Mouse (Mus musculus): ENCODE data around the gene Rgma. TPM values are rescaled to one million over a fixed set of nuclear protein-coding genes. Genes with fewer than 3 reads are reported as not detected.

Rgma gene
- total RNA-seq, 1 experiment from 2014 or later, result 9.9 TPM

DNA sequence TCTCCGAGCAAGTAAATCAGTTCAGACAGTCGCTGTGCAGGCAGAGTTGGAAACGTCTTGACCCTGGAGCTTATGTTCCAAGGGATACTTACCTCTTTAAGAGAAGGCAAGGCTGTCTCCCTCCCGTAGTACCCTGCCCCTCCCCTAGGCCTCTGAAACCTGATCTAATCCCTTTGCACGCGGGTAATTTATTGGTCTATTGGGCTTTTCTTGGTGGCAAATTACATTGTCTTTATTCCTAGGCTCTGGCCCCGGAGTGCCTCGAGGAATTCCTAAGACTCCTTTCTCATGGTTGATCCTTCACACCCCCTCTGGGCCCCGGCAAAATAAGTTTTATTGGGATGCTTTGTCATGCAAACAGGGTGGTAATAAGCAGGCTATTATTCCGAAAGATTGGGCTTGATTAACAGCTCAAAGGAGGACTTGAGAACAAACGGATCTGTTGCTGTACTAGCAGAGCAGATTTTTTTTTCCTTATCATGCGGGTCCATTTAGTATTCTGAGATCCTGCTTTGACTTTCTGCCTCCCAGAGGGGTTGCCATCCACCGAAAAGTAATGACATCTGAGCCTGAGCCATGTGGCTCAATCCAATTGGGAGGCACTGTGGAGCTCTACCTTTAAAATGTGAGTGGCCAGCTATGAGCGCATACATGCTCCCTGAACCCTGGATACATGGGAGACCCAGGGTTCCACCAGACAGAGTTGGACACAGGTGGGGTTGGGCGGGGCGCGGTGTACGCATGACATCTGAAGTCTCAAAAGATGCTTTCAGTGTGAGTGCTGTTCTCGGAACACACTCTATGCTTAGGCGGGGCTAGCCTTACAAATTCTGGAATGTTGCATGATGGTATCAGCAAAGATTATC, 25.0 kb downstream of the Rgma start:
- no peak for DNase-seq

DNA sequence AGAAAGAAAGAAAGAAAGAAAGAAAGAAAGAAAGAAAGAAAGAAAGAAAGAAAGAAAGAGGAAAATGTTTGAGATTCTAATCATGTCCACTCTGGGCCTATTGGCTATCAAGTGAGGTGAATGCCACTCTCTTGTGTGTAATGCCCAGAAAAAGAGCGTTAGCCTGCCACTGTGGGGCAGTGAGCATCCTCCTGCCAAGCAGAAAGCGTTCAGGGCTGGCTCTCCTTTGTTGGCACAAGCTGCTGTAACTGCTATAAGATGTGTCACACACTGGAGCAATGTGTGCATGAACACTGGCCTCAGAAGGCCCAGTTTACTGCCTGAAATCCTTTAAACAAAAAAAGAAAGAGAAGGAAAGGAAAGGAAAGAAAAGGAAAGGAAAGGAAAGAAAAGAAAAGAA, 26.8 kb downstream of the Rgma start:
- no peak for DNase-seq

DNA sequence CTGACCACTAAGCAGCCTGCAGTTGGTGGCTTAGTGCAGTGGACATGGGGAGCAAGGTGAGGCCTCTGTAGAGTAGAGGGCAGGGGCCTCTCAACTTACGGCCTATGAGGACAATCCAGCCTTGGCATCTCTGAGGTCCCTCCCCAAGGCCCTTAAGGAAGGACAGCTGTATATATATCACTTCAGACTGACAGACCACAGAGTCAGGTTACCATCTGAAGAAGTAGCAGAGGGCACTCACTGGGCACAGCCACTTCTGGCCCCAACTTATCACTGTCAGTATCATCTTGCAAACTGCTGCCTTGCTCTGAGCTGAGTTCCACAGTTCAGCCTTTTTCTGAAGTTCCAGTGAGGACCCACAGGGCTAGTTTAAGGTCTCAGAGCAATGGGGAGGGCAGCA, 27.4 kb downstream of the Rgma start:
- no peak for DNase-seq

DNA sequence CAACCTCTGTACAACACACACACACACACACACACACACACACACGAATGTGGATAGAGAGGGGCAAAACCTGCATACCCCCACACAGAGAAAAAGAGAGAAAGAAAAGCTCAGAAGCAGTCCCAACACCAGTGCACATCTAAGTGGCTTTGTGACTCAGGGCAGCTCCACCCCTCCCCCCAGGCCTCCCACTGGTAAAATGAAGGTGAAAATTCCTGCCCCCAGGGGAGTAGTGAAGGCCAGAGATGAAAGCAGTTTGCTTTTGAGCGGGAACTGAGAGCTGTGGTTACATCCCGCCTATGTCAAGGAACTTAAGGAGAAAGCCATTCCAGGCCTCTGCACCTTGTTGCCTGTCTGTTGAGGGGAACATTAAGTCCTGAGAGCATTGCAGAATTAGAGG, 28.2 kb downstream of the Rgma start:
- no peak for DNase-seq

DNA sequence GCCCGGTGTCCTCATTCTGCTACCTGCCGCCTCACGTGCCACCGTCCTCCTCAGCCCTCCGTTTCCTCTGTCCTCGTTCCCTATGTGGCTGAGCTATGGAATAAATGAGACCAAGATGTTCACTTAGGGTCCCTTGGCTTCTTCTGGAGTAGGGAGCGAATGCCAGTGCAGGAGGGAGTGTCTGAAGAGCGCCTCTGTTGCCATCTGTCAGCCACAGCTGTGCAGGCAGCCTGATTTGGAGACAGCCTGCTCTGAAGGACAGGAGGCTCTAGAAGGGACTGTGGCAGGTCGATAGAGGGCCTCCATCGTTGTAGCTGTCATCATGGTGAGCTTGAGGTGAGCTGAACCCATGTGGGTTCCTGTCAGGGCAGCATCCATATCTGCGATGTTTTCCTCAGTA, 30.2 kb downstream of the Rgma start:
- no peak for DNase-seq

DNA sequence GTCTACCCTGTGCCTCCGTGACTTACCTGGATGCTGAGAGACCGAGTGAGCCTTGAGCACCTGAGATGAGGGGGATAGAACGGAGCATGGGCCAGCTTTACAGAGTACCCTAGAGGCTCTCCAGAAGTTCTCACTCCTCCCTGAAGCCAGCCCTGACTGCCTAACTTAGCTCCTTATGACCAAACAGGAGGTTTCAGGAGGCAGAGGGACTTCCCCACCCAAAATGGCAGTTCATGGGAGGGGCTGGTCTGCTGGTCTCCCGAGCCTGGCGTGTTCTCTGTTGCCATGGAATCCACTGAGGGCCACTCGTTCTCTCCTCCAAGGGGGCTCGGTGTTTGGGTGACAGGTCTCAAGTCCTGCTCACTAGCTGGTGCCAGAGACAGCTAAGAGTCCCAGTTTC, 36.2 kb downstream of the Rgma start:
- DNase-seq, result no peak

DNA sequence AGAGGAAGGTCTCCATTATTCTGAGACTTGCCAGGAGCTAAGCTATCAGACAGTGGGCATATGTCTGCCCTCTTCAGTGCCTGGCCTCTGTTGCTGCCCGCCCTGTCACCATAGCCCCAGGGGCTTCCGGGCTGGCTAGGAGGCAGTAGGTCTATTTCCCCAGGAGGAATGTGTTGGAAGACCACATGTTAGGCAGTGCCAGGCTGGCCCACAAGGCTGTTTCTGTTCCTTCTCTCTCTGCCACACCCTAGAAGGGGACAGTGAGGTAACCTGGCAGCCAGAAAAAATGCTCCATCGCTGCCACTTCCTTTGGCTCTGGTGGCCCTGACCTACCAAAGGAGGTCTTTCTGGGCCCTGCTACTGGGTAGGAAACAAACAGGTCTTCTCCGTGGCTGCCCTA, 36.7 kb downstream of the Rgma start:
- DNase-seq, result no peak

DNA sequence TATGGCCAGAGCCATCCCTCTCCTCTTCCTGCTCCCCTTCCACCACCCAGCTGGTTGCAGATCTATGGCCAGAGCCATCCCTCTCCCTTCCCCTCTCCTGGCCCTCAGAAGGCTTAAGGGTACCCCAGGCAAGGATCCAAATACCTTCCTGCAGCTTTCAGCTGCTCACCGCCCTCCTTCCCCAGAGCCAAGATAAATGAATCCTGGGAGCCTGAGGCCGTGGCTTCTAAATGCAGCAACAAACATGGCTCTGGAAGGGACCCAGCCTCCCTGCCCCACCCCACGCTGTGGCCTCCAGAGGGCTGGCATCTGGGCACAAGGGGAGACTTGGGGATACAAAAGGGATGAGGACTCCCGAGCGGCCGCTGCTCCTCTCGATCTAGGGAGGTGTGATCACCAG, 37.1 kb downstream of the Rgma start:
- DNase-seq, result no peak

DNA sequence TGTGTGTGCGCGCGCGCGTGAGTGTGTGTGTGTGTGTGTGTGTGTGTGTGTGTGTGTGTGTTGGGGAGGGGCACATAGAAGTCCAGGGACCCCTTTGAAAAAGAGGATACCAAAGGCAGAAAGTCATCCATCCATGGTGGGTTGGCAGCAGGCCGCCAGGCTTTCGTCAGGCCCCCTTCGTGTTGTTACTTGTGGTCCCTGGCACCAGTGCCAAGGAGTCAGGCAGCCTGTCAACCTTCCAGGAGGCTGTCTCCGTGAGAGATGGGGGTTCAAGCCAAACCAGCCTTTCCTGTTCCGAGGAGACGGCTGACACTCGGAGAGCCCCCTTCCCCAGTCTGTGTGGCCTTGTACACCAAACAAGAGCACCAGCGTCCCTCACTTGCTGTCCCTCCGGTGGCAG, 38.9 kb downstream of the Rgma start:
- DNase-seq, result no peak

DNA sequence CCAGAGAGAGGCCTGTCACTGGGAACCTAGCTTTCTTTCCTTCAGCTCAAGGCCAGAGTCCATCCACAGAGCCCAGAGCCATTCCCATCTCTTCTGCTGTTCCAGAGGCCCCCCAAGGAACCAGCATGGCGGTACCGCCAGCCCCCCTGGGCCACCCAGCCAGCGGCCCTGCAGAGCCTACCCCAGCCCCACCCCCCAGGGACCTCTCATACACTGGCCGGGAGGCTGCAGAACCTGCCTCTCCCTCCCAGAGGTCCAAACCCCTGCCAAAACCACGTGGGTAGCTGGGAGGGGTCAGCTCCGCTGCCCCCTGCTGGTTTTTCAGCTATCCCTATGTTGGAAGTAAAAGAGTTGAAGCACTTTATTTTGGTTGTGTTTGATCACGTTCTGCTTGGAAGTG, 44.1 kb downstream of the Rgma start:
- no peak for DNase-seq

DNA sequence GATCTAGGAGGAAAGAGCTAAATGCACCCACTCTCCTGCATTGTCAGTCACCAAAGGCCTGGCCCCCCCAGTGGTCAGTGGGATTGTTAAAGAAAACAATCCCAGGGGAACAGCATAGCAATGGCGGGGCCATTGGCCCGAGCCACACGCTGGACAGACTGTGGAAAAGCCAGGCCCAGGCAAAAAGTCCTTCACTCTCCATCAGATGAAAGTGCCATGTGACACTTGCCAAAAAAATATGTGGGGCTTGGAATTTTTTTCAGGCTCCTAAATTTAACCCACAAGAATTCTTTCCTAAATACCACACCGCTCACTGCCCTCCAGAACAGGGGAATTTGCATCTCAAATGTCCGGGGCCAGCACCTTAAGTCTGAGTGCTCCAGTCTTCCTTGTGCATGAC, 45.5 kb downstream of the Rgma start:
- DNase-seq, result no peak

DNA sequence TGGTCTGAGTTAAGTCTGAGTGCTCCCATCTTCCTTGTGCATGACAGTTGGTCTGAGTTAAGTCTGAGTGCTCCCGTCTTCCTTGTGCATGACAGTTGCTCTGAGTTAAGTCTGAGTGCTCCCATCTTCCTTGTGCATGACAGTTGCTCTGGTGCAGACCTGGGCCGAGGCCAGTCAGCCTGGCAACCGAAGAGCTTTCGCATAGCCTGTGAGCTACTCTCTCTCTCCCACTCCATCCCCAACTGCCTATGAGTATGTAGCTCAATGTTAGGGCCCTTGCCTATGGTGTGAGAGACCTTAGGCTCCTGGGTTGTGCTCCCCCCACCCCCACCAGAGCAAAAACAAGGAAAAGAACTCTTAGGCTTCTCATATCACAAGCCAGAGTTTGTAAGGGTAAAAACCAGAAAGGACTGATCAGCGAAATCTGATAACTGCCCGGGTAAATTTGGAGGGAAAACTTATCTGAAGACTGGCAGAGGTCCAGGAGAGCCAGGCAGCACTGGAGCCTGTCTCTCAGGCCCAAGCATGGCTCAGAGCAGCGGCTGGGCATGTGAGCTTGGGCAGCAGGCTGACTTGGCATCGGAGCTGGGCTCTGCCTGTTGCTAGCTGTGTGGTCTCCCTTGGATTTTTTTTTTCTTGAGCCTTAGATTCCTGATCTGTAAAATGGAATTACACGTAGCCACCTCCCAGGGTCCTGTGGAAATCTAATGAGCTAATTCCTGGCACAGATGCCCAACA, 46.1 kb downstream of the Rgma start:
- no peak for DNase-seq

DNA sequence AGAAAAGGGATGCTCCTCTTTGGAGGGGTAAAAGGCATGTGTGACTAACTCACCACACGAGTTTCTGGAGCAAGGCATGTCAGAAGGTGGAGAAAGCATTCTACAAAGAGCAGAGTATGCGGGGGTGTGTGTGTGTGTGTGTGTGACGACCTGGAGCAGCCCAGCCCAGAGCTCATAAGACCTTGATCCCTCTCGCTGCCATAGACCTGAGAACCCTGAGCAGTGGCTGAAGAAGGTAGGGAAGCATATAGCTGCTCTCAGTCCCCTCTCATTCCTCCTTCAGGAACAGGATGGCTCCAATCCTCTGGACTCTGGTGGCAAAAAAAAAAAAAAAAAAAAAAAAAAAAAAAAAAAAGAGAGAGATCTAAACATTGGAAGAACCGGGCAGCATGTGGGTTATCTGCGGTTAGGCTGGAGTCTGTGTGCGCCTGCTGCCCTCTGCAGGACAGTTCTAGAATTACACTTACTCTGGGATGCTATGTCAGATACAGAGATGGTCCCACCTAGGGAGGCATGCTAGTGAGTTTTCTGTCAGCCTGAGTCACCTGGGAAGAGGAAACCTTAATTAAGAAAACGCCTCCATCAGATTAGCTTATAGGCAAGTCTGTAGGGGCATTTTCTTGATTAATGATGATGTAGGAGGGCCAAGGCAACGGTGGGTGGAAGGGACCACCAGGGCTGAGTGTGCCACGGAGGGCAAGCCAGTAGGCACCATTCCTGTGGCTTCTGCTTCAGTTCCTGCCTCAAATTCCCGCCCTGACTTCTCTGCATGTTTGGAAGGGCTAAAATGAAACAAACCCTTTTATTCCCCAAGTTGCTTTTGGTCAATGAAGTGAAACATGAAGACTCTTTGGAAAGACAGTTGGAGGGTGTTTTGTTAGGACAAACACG, 47.2 kb downstream of the Rgma start:
- DNase-seq, result peak; percentile 58

DNA sequence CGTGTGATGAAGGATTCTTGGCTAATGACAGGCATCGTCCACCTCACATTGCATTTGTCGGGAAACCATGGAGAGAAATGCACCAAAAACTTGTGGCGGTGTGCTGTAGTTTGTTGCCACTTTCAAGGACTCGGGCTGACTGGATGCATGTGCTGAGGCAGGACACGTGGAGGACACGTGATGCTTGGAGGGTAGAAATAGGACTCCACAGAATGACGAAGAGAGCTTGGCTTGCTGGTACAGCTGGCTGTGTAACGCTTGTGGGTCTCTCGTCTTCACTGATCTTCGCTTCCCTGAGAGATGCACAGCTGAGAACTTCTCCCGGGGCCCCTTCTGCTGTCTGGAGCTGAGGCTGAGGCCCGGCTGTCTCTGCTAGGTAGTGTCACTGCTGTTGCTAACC, 47.9 kb downstream of the Rgma start:
- DNase-seq, result peak; percentile 39

DNA sequence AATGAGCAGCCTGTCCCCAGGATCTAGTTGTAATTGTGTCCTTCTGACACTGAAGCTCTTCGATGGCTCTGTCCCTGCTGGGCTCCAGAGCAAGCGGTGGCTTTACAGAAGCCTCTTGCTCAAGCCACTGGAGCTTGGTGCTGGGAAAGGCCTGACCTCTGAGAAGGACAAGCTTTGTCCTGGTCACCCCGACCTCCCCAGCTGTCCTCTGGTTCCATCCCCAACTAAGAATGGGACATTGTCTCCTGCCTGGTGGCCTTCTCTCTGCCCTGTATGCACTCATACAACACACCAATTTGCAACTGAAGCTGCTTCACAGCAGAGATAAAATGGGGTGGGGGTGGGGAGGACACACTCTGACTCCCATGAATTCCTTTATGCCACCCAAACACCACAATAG, 48.9 kb downstream of the Rgma start:
- no peak for DNase-seq

DNA sequence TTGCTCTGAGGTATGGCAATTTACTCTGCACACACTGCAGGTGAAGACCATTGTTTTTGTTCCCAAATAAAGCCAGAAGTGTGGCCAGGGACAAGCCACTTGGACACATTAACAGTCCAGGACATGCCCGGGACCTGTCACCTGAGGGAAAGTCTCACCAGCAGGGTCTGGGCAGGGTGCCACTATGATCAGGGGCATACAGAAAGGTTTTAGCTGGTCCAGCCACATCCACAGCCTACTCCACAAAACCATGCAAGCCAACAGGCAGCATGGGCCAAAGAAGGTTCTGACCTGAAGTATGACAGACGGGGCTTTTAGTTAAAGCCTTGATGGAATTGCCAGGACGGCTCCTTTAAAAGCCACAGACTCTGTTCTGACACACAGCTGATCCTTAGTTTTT, 49.4 kb downstream of the Rgma start:
- DNase-seq, result no peak

DNA sequence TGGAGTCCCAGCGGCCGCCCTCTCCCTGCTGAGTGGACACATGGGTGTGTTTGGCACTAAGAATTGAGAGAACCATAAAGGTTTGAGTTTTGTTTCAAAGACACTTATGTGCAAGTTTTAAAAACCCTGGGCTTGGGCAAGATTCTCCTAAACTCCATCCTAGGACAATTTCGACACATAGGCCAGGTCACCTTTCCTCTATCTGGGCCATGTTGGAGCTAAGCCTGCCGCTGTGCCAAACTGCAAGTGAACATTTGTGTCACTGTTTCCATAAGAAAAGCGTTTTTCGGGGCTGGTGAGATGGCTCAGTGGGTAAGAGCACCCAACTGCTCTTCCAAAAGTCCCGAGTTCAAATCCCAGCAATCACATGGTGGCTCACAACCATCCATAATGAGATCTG, 50.1 kb downstream of the Rgma start:
- no peak for DNase-seq

DNA sequence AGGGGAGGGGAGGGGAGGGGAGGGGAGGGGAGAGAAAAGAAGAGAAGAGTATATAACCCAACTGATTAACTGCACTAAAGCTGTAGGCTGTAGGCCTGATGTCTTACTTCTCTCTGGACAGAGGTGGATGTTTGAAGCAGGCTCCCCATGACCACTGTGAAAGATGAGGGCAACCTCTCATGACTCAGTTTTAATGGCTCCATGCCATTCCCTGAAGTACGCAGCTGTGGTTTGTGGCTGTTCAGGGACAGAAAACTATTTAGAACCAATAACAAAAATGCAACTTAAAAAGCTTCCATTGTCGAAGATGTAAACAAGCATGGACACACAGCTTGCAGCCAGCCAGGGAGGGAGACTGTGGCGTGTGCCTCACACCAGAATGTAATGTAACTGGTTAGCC, 50.9 kb downstream of the Rgma start:
- no peak for DNase-seq

DNA sequence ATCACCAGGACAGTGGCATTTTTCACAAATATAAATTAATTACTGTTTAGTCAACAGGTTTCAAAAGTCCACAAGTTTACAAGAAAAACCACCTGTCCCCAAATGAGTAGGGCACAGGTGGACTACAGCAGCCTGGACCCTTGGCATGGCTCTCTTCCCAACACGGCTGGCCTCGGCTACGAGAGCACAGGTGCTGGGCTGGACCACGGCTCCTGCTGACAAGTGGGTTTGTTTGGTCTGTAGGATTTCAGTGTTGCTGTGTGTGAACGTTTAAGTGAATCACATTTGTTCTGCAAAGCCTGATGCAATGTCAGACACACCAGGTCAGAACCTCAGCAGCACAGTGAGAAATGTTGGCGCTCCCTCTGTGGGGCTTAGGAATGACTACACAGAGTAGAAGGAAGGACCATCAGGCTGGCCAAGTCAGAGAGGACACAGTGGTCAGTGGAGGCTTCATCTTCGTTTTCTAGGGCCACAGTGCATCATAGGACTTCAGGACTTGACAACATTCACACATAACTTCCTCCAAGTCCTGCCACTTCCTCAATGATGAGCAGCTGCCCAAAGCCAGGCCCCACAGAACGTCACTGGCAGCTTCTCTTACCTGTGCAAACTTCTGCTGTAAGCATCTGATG, 51.6 kb downstream of the Rgma start:
- no peak for DNase-seq

DNA sequence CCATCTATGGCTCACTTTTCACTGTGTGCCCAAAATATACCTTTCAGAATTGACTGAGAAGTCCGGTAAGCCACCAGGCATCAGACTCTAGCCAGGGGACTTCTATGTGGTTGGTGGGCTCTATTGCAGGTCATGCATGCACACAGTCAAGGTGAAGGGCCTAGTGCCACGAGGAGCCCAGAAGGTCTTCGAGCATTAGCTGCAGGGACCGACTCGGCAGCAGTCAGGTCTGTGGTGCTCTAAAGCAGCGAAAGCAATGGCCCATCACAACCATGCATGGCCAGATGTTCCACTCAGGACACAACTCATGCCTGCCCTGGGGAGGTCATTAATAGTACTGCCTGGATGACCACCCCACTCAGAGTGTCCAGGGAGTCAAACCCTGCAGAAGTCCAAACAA, 52.5 kb downstream of the Rgma start:
- DNase-seq, result no peak

DNA sequence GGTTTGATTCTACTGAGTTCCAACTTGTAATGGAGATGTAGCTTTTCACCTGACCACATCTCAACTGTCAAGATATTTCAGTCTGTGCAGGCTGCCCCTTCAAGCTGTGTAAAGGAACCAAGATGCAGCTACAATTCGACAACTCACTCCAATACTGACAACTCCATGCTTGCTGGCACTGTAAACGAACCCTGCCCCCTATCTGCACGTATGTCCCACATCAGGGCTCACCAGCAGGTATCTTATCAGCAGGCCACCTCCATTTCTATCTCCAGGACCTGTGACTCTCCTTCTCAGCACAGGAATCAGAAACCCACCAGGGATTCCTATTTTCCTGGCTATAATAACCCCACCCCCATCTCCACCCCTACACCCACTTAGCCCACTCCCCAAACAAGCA, 53.2 kb downstream of the Rgma start:
- no peak for DNase-seq

DNA sequence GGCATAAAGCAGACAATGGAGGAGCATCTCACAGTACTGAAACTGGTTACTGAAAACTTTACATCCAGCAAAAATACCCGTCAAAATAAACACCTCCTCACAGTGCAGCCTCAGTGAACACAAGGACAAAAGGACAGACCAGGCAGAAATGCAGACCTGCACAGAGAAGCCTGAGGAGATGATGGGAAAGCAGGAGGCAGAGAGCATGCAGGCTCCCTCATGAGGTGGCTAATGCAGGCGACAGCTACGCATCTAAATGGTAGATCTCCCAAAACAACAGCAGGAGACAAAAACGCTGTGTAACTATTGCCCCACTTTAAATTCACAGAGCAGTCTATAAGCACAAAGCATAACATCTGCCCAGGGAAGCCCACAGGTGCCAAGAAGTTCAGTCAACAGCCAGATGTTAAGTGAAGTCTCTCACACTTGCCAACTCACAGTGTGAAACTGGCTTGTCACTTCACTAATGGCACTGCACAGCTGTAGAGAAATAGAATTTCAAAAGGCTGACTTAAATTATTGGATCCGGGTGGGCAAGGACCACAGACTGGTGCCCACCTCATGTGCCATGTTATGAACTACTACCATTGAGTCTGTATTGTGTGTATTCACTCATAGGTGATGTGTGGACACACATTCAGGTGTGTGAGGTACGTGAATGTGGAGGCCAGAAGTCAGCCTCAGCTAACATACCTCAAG, 58.5 kb downstream of the Rgma start:
- DNase-seq, result no peak

Data from adrenal gland, postnatal 25 days (tissue).